Mouse (Mus musculus) left cerebral cortex, postnatal 10 days (tissue): Measurements from ENCODE around the gene Lrcol1. TPM values are rescaled to one million over a fixed set of nuclear protein-coding genes. Genes with fewer than 3 reads are reported as not detected.

Source experiments
- DNase-seq, 2 experiments: peaks; one replicate each; pipeline ENCODE4 v3.0.0; 2021 to 2022; ENCODE audit warnings: low spot score in 2 of 2, mixed read lengths in 1 of 2; ENCODE audit errors: extremely low spot score in 1 of 2
- intact Hi-C: fragments of 180-260 bp; cut with DNase I; formaldehyde crosslinking; loops from one replicate; pipeline ENCODE4 v1.15.1; 2025
- total RNA-seq, 2 experiments: library from RNA; stranded (reverse); gene quantifications; 2 replicates each; pipeline ENCODE4 v1.2.3; 2021

Gene Lrcol1
- total RNA-seq, 2 experiments from 2014 or later = not detected

DNA sequence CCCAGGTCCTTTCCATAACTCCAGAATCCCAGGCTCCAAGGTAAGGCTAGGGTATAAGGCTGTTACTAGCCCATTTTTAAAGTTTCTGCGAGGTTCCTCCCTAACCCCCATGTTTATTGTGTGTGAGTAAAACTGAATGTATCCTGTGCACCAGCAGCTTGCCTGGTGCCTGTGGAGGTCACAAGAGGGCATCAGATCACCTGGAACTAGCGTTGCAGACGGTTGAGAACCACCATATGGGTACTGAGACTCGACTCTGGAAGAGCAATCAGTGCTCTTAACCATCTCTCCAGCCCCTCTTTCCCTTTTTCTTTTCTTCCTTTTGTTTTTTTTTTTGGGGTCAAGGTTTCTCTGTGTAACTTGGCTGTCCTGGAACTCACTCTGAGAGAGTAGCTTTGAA, 35.3 kb downstream of the Lrcol1 start:
- intact Hi-C loops = no loop called here
- no peak for DNase-seq

DNA sequence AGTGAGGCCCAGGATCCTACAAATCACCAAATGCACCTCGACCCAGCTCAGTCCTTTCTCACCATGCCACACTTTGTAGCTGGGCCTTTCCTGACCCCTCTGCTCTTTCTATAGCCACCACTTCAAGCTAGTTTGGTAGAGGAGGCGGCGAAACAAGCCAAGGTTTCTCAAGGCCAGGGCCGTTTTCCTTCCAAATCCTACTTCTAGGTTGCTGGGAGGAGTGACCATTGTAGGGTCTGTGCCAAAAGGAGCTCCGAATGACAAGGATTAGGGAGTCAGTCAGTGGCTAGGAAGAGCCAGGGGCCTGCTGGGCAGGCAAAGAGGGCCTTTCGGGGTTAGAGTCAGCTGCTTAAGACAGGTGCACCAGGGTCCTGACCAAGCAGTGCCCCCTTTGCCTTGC, 40.0 kb downstream of the Lrcol1 start:
- DNase-seq = no peak
- intact Hi-C loops = no loop called here

- intact Hi-C loops = loop anchor here (5.0 kb wide), 1 partner anchor 42 kb away; no protein-coding TSS in a partner anchor
- DNase-seq = no peak
Observed at GRCm38 (mm10) chr5:110385263-110385662, 40.7 kb downstream of the Lrcol1 start.

- peak; percentile 41 to 87 for DNase-seq
- intact Hi-C loops = loop anchor here (5.0 kb wide), 1 partner anchor 41 kb away; no protein-coding TSS in a partner anchor
Observed at GRCm38 (mm10) chr5:110386371-110387330, 42.1 kb downstream of the Lrcol1 start.

GRCm38 (mm10) chr5:110387332-110387731, 42.8 kb downstream of the Lrcol1 start:
- DNase-seq = no peak
- intact Hi-C loops = loop anchor here (5.0 kb wide), 1 partner anchor 40 kb away; no protein-coding TSS in a partner anchor

GRCm38 (mm10) chr5:110390631-110391030, 46.1 kb downstream of the Lrcol1 start:
- DNase-seq = no peak
- intact Hi-C loops = no loop called here

- intact Hi-C loops = no loop called here
- DNase-seq = no peak
Observed at GRCm38 (mm10) chr5:110392727-110393126, 48.2 kb downstream of the Lrcol1 start.

DNA sequence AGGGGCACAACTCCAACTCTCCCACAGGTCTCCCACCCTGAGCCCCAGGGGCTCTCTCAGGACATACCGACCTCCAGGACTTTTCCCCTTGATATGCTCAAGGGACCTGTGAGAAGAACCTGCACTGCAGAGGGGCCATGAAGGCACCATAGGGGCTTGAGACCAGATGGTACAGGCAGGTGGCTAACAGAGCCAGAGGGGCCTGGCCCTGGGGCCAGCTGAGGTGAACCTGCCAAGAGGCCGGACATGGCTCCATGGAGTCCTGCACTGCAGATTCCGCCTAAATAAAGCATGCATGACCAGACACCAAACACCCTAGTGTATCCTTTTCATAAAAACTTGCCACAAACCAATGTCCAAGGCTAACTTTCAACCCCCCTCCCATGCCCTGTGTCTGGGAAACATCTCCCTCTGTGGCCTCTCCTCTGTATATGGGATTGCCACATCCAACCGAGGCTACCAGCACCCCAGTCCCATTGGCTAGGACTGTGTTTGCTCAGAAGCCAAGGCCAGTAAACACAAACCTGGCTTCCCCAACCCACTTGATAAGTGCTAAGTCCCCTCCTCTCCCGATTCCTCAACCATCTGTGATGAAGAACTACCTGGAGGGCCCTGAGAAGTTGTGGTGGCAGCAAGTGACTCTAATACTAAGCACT, 50.6 kb downstream of the Lrcol1 start:
- no peak for DNase-seq
- intact Hi-C loops = no loop called here

- DNase-seq = no peak
- intact Hi-C loops = no loop called here
Observed at GRCm38 (mm10) chr5:110401101-110401500, 56.6 kb downstream of the Lrcol1 start.

- no peak for DNase-seq
- intact Hi-C loops = no loop called here
Observed at GRCm38 (mm10) chr5:110402557-110402956, 58.0 kb downstream of the Lrcol1 start.

DNA sequence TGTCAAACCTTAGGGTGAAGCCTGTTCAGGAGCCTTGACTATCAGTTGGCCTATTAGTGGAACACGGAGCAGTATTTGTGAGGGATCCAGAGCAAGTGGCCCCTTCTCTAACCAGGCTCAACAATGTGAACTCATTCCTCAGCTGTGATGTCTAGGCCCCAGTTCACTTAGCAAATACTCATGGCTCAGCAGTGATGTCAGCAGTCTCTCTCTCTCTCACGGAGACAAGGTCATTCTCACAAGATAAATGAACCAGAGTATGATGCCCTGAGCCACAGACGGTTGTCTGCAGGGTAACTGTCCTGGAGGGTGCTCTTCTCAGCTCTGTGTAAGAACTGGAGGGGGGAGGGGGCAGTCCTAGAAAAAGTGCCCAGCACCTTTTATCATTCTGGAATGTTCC, 59.4 kb downstream of the Lrcol1 start:
- intact Hi-C loops = no loop called here
- no peak for DNase-seq

Other genes with a start within 250 kb of the Lrcol1 start
- gene Plcxd1, start 244.8 kb upstream of the Lrcol1 start, total RNA-seq = 1 to 10 TPM; 5.4 to 7.3 TPM
- 10 to 100 TPM; 95.4 to 100.0 TPM for gene Gtpbp6, start 236.5 kb upstream of the Lrcol1 start, total RNA-seq
- gene Zfp605, start 234.6 kb upstream of the Lrcol1 start, total RNA-seq = 10 to 100 TPM; 17.0 to 17.1 TPM
- gene Chfr, start 208.9 kb upstream of the Lrcol1 start, total RNA-seq = 10 to 100 TPM; 75.6 to 76.2 TPM
- 10 to 100 TPM; 43.8 to 45.5 TPM for gene Golga3, start 168.0 kb upstream of the Lrcol1 start, total RNA-seq
- gene Ankle2, start 113.7 kb upstream of the Lrcol1 start, total RNA-seq = 10 to 100 TPM; 24.5 to 26.8 TPM
- 10 to 100 TPM; 73.5 to 77.0 TPM for gene Pgam5, start 74.8 kb upstream of the Lrcol1 start, total RNA-seq
- 1 to 10 TPM; 5.3 to 6.4 TPM for gene Pxmp2, start 58.5 kb upstream of the Lrcol1 start, total RNA-seq
- 1 to 10 TPM; 2.6 to 4.5 TPM for gene Pole, start 58.4 kb upstream of the Lrcol1 start, total RNA-seq
- gene P2rx2, start 1.5 kb upstream of the Lrcol1 start, total RNA-seq = 1 to 10 TPM; 1.5 to 1.9 TPM
- gene Fbrsl1, start 103.8 kb downstream of the Lrcol1 start, total RNA-seq = 10 to 100 TPM; 66.3 TPM
- 10 to 100 TPM; 64.1 to 67.4 TPM for gene Galnt9, start 199.6 kb downstream of the Lrcol1 start, total RNA-seq